Mouse (Mus musculus): ENCODE data around the gene Arhgap21.
"Not testable (repeated sequence)": the region's sequence is repeated elsewhere in the genome, so short reads cannot be mapped to it uniquely, and the experiment has no call there.

Arhgap21 gene

GRCm38 (mm10) chr2:20941105-20941504 lies 27.6 kb downstream of the Arhgap21 start:
- no peak for DNase-seq (ENCODE audit: low spot score in 2 of 2)

GRCm38 (mm10) chr2:20939367-20939766 lies 29.3 kb downstream of the Arhgap21 start:
- DNase-seq (ENCODE audit: low spot score in 2 of 2): no peak

- no peak for DNase-seq (ENCODE audit: low spot score in 2 of 2)
Observed at GRCm38 (mm10) chr2:20936609-20937221, 32.0 kb downstream of the Arhgap21 start.

GRCm38 (mm10) chr2:20934406-20934805 lies 34.3 kb downstream of the Arhgap21 start:
- no peak for DNase-seq (ENCODE audit: low spot score in 2 of 2)

- DNase-seq (ENCODE audit: low spot score in 2 of 2): no peak
Observed at GRCm38 (mm10) chr2:20932748-20933313, 35.9 kb downstream of the Arhgap21 start.

- not testable (repeated sequence) for DNase-seq (ENCODE audit: low spot score in 2 of 2)
Observed at GRCm38 (mm10) chr2:20931761-20932160, 36.9 kb downstream of the Arhgap21 start.

GRCm38 (mm10) chr2:20928454-20928853 lies 40.2 kb downstream of the Arhgap21 start:
- DNase-seq (ENCODE audit: low spot score in 2 of 2): no peak

GRCm38 (mm10) chr2:20924938-20925337 lies 43.7 kb downstream of the Arhgap21 start:
- no peak for DNase-seq (ENCODE audit: low spot score in 2 of 2)

GRCm38 (mm10) chr2:20922366-20922765 lies 46.3 kb downstream of the Arhgap21 start:
- DNase-seq (ENCODE audit: low spot score in 2 of 2): no peak

- DNase-seq (ENCODE audit: low spot score in 2 of 2): no peak
Observed at GRCm38 (mm10) chr2:20921558-20921957, 47.1 kb downstream of the Arhgap21 start.

GRCm38 (mm10) chr2:20921021-20921420 lies 47.7 kb downstream of the Arhgap21 start:
- DNase-seq (ENCODE audit: low spot score in 2 of 2): no peak

- no peak for DNase-seq (ENCODE audit: low spot score in 2 of 2)
Observed at GRCm38 (mm10) chr2:20914531-20915320, 54.0 kb downstream of the Arhgap21 start.

GRCm38 (mm10) chr2:20913019-20913415 lies 55.7 kb downstream of the Arhgap21 start:
- no peak for DNase-seq (ENCODE audit: low spot score in 2 of 2)

GRCm38 (mm10) chr2:20912348-20913018 lies 56.2 kb downstream of the Arhgap21 start:
- no peak for DNase-seq (ENCODE audit: low spot score in 2 of 2)

GRCm38 (mm10) chr2:20910446-20910845 lies 58.2 kb downstream of the Arhgap21 start:
- DNase-seq (ENCODE audit: low spot score in 2 of 2): no peak

GRCm38 (mm10) chr2:20909404-20909803 lies 59.3 kb downstream of the Arhgap21 start:
- no peak for DNase-seq (ENCODE audit: low spot score in 2 of 2)

- no peak for DNase-seq (ENCODE audit: low spot score in 2 of 2)
Observed at GRCm38 (mm10) chr2:20907291-20907690, 61.4 kb downstream of the Arhgap21 start.

GRCm38 (mm10) chr2:20905411-20905810 lies 63.3 kb downstream of the Arhgap21 start:
- DNase-seq (ENCODE audit: low spot score in 2 of 2): no peak

- peak in 1 of 2 experiments; percentile 25 for DNase-seq (ENCODE audit: low spot score in 2 of 2)
Observed at GRCm38 (mm10) chr2:20902981-20903645, 65.6 kb downstream of the Arhgap21 start.

- DNase-seq (ENCODE audit: low spot score in 2 of 2): no peak
Observed at GRCm38 (mm10) chr2:20901916-20902315, 66.8 kb downstream of the Arhgap21 start.

GRCm38 (mm10) chr2:20899301-20899700 lies 69.4 kb downstream of the Arhgap21 start:
- DNase-seq (ENCODE audit: low spot score in 2 of 2): no peak

- DNase-seq (ENCODE audit: low spot score in 2 of 2): peak; percentile 35 to 70
Observed at GRCm38 (mm10) chr2:20898684-20899083, 70.0 kb downstream of the Arhgap21 start.

Measured in cerebellum, postnatal 4 days (tissue).